Mouse (Mus musculus): ENCODE data around the gene Rem2.

DNA sequence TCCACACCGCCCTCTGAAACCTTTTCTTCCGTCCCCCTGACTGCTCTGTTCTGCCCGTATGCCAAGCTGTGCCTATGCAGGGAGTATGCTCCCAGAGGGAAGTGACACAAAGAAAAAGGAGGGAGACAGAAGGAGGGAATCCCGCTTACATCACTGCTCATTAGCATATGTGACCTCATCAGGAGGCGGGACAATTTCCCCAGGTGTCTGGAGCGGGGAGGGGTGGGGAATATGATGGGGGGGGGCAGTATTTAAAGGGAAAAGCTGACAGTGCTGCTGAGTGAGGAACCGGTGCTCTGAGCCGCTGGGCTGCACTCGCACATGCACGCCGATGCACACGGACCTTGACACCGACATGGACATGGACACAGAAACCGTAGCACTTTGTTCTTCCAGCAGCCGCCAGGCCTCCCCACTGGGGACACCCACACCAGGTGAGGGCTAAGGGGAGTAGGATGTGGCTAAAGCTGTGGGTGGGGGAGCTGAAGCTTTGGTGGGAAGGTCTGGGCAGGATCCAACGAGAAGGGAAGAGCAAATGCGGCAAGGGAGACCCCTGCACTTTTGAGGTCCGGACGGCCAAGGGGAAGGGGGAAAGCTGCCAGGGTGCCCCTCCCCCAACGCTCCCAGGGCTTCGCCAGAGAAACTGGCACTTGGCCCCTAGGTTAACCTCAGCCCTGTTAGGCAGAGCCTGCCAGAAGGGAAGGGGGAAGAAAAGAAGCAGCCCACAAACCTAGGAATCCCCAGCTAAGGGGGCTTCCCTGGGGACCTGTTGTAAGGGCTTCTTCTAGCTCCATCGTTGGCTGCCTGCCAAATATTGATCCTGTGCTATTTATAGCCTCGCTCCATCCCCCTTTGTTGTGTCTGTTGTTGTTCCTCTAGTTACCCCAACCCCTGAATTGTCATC is at the start of gene Rem2:
- no peak for TF ChIP-seq TAL1 (IDR thresholded peaks at IDR 0.05; ENCODE audit: low read length)
- TF ChIP-seq GATA1 (IDR thresholded peaks at IDR 0.05; ENCODE audit: low read length) = no peak

Measured in erythroblast, embryonic 14.5 days (primary cell).